Mouse (Mus musculus) right cerebral cortex, postnatal 36 days (tissue): ENCODE results near the gene 2310033P09Rik.
A peak's percentile ranks its signal among the peaks of the same experiment; 100 is the strongest.
"Not testable (repeated sequence)": the region's sequence is repeated elsewhere in the genome, so short reads cannot be mapped to it uniquely, and the experiment has no call there.

Experiments
- DNase-seq, 2 experiments: peaks; one replicate each; pipeline ENCODE4 v3.0.0; 2022; ENCODE audit warnings: low spot score in 2 of 2, mixed read lengths in 1 of 2

Gene 2310033P09Rik

GRCm38 (mm10) chr11:59201216-59202002 is 6.7 kb upstream of the 2310033P09Rik start:
- DNase-seq = no peak

- DNase-seq = peak; percentile 89 to 92
These were observed 5.8 kb upstream of the 2310033P09Rik start, which contains the start of gene Mrpl55 for GRCm38 (mm10) chr11:59202081-59202995. Gene Mrpl55, plus strand, starts transcription at chr11:59202486.

- no peak for DNase-seq
These were observed 901 bp downstream of the 2310033P09Rik start for GRCm38 (mm10) chr11:59209003-59209441.

- no peak for DNase-seq
These were observed 1.5 kb downstream of the 2310033P09Rik start for GRCm38 (mm10) chr11:59209580-59209979.

GRCm38 (mm10) chr11:59210020-59210419 is 1.9 kb downstream of the 2310033P09Rik start:
- no peak for DNase-seq

- not testable (repeated sequence) for DNase-seq
These were observed 3.4 kb downstream of the 2310033P09Rik start for GRCm38 (mm10) chr11:59211561-59211960.

GRCm38 (mm10) chr11:59212320-59212719 is 4.2 kb downstream of the 2310033P09Rik start:
- not testable (repeated sequence) for DNase-seq

GRCm38 (mm10) chr11:59212892-59213494 is 4.9 kb downstream of the 2310033P09Rik start:
- DNase-seq = no peak

GRCm38 (mm10) chr11:59216955-59217354 is 8.8 kb downstream of the 2310033P09Rik start:
- no peak for DNase-seq

GRCm38 (mm10) chr11:59218389-59218998 is 10.4 kb downstream of the 2310033P09Rik start:
- no peak for DNase-seq

GRCm38 (mm10) chr11:59219064-59219463 is 10.9 kb downstream of the 2310033P09Rik start:
- no peak for DNase-seq

- no peak for DNase-seq
These were observed 13.5 kb downstream of the 2310033P09Rik start for GRCm38 (mm10) chr11:59221604-59222003.

- DNase-seq = no peak
These were observed 14.2 kb downstream of the 2310033P09Rik start for GRCm38 (mm10) chr11:59222306-59222705.

GRCm38 (mm10) chr11:59224025-59224424 is 15.9 kb downstream of the 2310033P09Rik start:
- no peak for DNase-seq

- DNase-seq = no peak
These were observed 16.3 kb downstream of the 2310033P09Rik start for GRCm38 (mm10) chr11:59224470-59224869.

GRCm38 (mm10) chr11:59225167-59225566 is 17.0 kb downstream of the 2310033P09Rik start:
- DNase-seq = no peak

GRCm38 (mm10) chr11:59226251-59226650 is 18.1 kb downstream of the 2310033P09Rik start:
- DNase-seq = no peak

- no peak for DNase-seq
These were observed 18.9 kb downstream of the 2310033P09Rik start for GRCm38 (mm10) chr11:59226787-59227603.

- no peak for DNase-seq
These were observed 19.5 kb downstream of the 2310033P09Rik start for GRCm38 (mm10) chr11:59227604-59228121.
